Mouse (Mus musculus): ENCODE measurements at regions not wholly inside any gene's neighbourhood (a gene's known extent, or its start where the extent isn't known, plus 50 kb on each side); places are given as distances from the start of the nearest gene placed in this dataset.

DNA sequence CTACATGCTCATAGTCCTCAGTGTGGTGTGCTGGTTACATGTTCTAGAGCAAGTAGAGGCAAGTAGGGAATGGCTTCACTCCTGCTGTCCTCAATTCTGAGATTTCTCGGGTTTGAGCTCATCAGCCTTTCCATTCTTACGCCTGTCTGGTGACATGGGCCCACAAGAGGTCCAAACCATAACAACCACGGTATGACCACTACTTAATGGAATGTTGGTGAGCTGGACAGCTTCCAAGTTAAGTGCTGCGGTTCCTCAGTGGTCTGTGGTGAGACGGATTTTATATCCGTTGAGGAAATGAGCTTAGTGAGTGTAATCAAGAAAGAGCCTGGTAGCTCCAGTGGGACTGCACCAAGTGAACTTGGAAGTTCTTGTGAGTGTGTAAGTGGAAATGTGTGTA, 381.6 kb downstream of the 1810013L24Rik start:
- Histone ChIP-seq H3K36me3 (ENCODE audit: control insufficient read depth, insufficient read depth, low read length) (no peaks in the 10 kb centered on the region), H3K4me1 (ENCODE audit: control insufficient read depth, insufficient read depth, low read length) (no peaks in the 10 kb centered on the region), H3K27me3 (ENCODE audit: control insufficient read depth, insufficient read depth, low read length) (no peaks in the 10 kb centered on the region), H3K27ac (ENCODE audit: control insufficient read depth, insufficient read depth, low read depth, low read length) (no peak overlapping the region), H3K4me3 (ENCODE audit: control insufficient read depth, low read depth, low read length) (no peak overlapping the region)
- no peak for TF ChIP-seq CTCF (IDR thresholded peaks at IDR 0.05; ENCODE audit: control insufficient read depth, insufficient read depth, insufficient replicate concordance, low read depth, low read length)

DNA sequence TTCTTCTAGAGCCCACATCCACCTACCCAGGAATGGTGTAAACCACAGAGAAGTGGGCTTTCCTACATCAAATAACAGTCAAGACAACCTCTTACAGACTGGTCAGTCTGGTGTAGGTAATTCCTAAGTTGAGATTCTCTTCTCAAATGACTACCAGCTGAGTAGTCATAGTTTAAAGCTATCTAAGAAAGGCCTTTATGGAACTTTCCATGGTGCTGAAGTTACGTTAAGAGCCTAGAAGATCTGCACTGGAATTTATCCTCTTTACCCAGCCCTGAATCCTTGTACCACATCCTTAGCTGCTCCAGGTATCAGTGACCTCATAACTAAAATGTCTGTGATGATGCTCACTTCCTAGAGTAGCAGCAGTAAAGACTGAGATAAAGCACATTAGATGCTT, 385.2 kb downstream of the 1810013L24Rik start:
- Histone ChIP-seq H3K36me3 (ENCODE audit: control insufficient read depth, insufficient read depth, low read length) (no peaks in the 10 kb centered on the region), H3K27ac (ENCODE audit: control insufficient read depth, insufficient read depth, low read depth, low read length) (no peak overlapping the region), H3K4me1 (ENCODE audit: control insufficient read depth, insufficient read depth, low read length) (no peaks in the 10 kb centered on the region), H3K4me3 (ENCODE audit: control insufficient read depth, low read depth, low read length) (no peak overlapping the region), H3K27me3 (ENCODE audit: control insufficient read depth, insufficient read depth, low read length) (no peaks in the 10 kb centered on the region)
- TF ChIP-seq POLR2A (IDR thresholded peaks at IDR 0.05; ENCODE audit: control insufficient read depth, low read depth, low read length): no peak
- TF ChIP-seq CTCF (IDR thresholded peaks at IDR 0.05; ENCODE audit: control insufficient read depth, insufficient read depth, insufficient replicate concordance, low read depth, low read length): no peak

DNA sequence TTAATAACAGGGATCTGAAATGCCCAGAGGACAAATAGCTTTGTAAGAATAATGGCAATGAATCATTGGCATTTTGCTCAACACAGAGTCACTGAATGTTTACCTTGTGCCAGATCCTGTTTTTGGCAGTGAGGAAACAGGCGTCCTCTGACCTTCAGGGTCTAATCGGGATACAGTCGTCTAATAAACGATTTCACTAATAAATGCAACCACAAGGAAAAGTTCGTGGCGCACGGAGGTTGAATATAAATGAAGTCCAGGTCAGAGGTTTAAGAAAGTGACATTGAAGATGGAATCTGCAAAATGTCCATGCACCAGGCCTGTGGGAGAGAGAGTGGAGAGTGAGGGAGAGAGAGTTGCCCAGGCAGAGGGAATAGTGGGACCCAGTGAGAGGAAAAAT, 387.5 kb downstream of the 1810013L24Rik start:
- Histone ChIP-seq H3K27ac (ENCODE audit: control insufficient read depth, insufficient read depth, low read depth, low read length) (no peak overlapping the region), H3K27me3 (ENCODE audit: control insufficient read depth, insufficient read depth, low read length) (no peaks in the 10 kb centered on the region), H3K4me3 (ENCODE audit: control insufficient read depth, low read depth, low read length) (no peak overlapping the region), H3K4me1 (ENCODE audit: control insufficient read depth, insufficient read depth, low read length) (no peaks in the 10 kb centered on the region), H3K36me3 (ENCODE audit: control insufficient read depth, insufficient read depth, low read length) (no peaks in the 10 kb centered on the region)
- TF ChIP-seq POLR2A (IDR thresholded peaks at IDR 0.05; ENCODE audit: control insufficient read depth, low read depth, low read length) (no peak), CTCF (IDR thresholded peaks at IDR 0.05; ENCODE audit: control insufficient read depth, insufficient read depth, insufficient replicate concordance, low read depth, low read length) (no peak)

DNA sequence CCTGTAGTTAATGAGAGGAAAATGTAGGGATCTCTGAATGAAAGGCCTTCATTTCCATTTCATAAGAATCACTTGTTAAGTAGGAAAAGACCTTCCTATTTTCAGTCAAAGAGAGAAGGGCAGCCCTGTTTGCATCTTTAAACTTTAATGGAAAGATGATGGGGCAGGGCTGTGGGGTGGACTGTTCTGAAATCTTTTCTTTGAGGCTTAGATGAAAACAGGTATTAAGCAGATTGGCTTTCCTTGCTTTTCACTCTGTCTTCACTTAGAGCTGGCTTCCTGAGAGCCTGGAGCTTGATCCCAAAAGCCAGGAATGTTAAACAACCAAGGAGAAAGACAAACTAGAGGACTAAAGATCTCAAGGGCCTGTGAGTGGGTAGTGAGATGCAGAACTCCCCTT, 400.3 kb downstream of the 1810013L24Rik start:
- Histone ChIP-seq H3K27ac (ENCODE audit: control insufficient read depth, insufficient read depth, low read depth, low read length) (no peak overlapping the region), H3K36me3 (ENCODE audit: control insufficient read depth, insufficient read depth, low read length) (no peaks in the 10 kb centered on the region)
- no peak for TF ChIP-seq POLR2A (IDR thresholded peaks at IDR 0.05; ENCODE audit: control insufficient read depth, low read depth, low read length)
- no peak for TF ChIP-seq CTCF (IDR thresholded peaks at IDR 0.05; ENCODE audit: control insufficient read depth, insufficient read depth, insufficient replicate concordance, low read depth, low read length)

DNA sequence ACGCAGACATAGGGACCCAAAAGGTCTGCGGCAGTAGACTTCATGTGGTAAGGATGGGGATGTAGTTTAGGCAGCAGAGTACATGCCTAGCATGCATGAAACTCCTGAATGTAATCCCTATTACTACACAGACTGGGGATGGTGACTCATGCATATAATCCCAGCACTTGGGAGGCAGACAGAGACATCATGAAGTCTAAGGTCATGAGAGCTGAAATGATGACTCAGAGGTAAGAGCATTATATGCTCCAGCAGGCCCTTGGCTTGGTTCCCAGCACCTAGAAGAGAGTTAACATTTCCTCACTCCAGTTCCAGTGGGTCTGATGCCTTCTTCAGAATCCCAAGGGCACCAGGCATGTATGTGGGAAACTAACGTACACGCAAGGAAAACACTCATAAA, 412.2 kb downstream of the 1810013L24Rik start:
- Histone ChIP-seq H3K4me1 (ENCODE audit: control insufficient read depth, insufficient read depth, low read length) (no peaks in the 10 kb centered on the region), H3K27ac (ENCODE audit: control insufficient read depth, insufficient read depth, low read depth, low read length) (no peak overlapping the region), H3K36me3 (ENCODE audit: control insufficient read depth, insufficient read depth, low read length) (no peaks in the 10 kb centered on the region), H3K4me3 (ENCODE audit: control insufficient read depth, low read depth, low read length) (no peak overlapping the region), H3K27me3 (ENCODE audit: control insufficient read depth, insufficient read depth, low read length) (no peaks in the 10 kb centered on the region)
- no peak for TF ChIP-seq CTCF (IDR thresholded peaks at IDR 0.05; ENCODE audit: control insufficient read depth, insufficient read depth, insufficient replicate concordance, low read depth, low read length)
- TF ChIP-seq POLR2A (IDR thresholded peaks at IDR 0.05; ENCODE audit: control insufficient read depth, low read depth, low read length): no peak

More for the DNA sequence above, 400.3 kb downstream of the 1810013L24Rik start:
- Histone ChIP-seq H3K27me3 (ENCODE audit: control insufficient read depth, insufficient read depth, low read length) (no peaks in the 10 kb centered on the region), H3K4me1 (ENCODE audit: control insufficient read depth, insufficient read depth, low read length) (no peaks in the 10 kb centered on the region), H3K4me3 (ENCODE audit: control insufficient read depth, low read depth, low read length) (no peak overlapping the region)

DNA sequence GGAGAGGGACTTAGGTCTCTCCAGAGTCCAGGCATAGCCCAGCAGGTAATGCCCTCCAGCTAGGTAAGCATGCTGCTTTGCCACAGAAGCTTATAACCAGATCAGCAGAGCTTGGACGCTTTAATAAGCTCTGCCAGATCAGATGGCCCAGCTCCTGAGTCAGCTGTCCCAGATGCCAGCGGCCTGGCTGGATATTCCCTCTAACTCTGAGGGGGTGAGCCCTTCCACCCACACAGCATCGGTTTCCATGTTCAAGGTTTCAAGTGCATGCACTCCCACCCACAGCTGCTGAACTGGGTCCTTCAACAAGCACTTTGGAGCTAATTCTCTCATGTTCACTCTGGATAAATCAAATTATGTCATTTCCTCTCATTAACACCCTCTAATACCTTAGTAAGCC, 417.3 kb downstream of the 1810013L24Rik start:
- Histone ChIP-seq H3K36me3 (ENCODE audit: control insufficient read depth, insufficient read depth, low read length) (no peaks in the 10 kb centered on the region), H3K27me3 (ENCODE audit: control insufficient read depth, insufficient read depth, low read length) (no peaks in the 10 kb centered on the region), H3K27ac (ENCODE audit: control insufficient read depth, insufficient read depth, low read depth, low read length) (no peak overlapping the region), H3K4me3 (ENCODE audit: control insufficient read depth, low read depth, low read length) (no peak overlapping the region), H3K4me1 (ENCODE audit: control insufficient read depth, insufficient read depth, low read length) (no peaks in the 10 kb centered on the region)
- no peak for TF ChIP-seq POLR2A (IDR thresholded peaks at IDR 0.05; ENCODE audit: control insufficient read depth, low read depth, low read length)
- TF ChIP-seq CTCF (IDR thresholded peaks at IDR 0.05; ENCODE audit: control insufficient read depth, insufficient read depth, insufficient replicate concordance, low read depth, low read length): no peak

DNA sequence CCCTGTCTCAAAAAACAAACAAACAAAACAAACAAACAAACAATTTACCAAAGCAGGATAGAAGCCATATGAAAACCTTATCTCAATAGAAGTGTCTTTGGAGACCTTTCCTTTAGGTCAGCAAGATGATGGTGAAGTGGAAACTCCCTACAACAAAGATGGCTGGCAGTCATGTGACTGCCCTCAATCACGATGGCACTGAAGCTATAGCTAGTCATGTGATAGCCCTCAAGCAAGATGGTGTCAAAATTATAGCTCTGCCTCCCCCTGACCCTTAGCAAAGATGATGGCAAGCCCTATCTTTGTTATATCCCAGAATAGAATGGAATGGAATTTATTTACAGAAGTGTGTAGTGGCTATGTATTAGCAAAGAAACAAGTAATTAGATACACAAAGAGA, 423.2 kb downstream of the 1810013L24Rik start:
- no peak overlapping the region for H3K27ac ChIP-seq (ENCODE audit: control insufficient read depth, insufficient read depth, low read depth, low read length)
- TF ChIP-seq CTCF (IDR thresholded peaks at IDR 0.05; ENCODE audit: control insufficient read depth, insufficient read depth, insufficient replicate concordance, low read depth, low read length) (no peak), POLR2A (IDR thresholded peaks at IDR 0.05; ENCODE audit: control insufficient read depth, low read depth, low read length) (no peak)

DNA sequence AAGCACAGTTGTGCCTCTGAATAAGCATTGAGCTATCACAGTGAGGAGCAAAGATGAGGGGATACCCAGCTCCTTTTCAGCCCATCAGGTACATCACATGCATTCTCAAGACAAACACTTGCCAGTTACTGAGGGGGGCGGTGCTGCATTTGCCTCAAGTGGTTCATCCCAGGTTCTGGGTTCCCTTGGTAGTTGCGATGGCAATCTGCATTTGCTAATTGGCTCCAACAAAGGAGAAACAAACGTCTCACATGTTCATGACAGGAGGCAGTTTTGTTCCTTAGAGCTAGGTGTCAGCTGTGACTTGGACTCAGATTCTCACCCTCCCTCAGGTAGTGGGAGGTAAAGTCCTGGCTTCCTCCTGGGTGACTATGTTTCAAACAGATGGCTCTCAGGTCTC, 425.5 kb downstream of the 1810013L24Rik start:
- no peaks in the 10 kb centered on the region for H3K27me3 ChIP-seq (ENCODE audit: control insufficient read depth, insufficient read depth, low read length)
- H3K4me3 ChIP-seq (ENCODE audit: control insufficient read depth, low read depth, low read length): no peak overlapping the region
- no peaks in the 10 kb centered on the region for H3K4me1 ChIP-seq (ENCODE audit: control insufficient read depth, insufficient read depth, low read length)
- H3K27ac ChIP-seq (ENCODE audit: control insufficient read depth, insufficient read depth, low read depth, low read length): no peak overlapping the region
- H3K36me3 ChIP-seq (ENCODE audit: control insufficient read depth, insufficient read depth, low read length): no peaks in the 10 kb centered on the region
- TF ChIP-seq CTCF (IDR thresholded peaks at IDR 0.05; ENCODE audit: control insufficient read depth, insufficient read depth, insufficient replicate concordance, low read depth, low read length) (no peak), POLR2A (IDR thresholded peaks at IDR 0.05; ENCODE audit: control insufficient read depth, low read depth, low read length) (no peak)

More for the DNA sequence above, 423.2 kb downstream of the 1810013L24Rik start:
- H3K27me3 ChIP-seq (ENCODE audit: control insufficient read depth, insufficient read depth, low read length): no peaks in the 10 kb centered on the region
- no peaks in the 10 kb centered on the region for H3K36me3 ChIP-seq (ENCODE audit: control insufficient read depth, insufficient read depth, low read length)
- H3K4me3 ChIP-seq (ENCODE audit: control insufficient read depth, low read depth, low read length): no peak overlapping the region
- H3K4me1 ChIP-seq (ENCODE audit: control insufficient read depth, insufficient read depth, low read length): no peaks in the 10 kb centered on the region

All from testis, adult 2 months (tissue).